Mouse (Mus musculus) intestine, embryonic 16.5 days (tissue): ENCODE results near the gene Plcd3. TPM values are rescaled to one million over a fixed set of nuclear protein-coding genes. Genes with fewer than 3 reads are reported as not detected.
A peak's percentile ranks its signal among the peaks of the same experiment; 100 is the strongest.

ENCODE experiments used
- ATAC-seq: fragments of 200-750 bp; cut with Nextera tagmentation; 2 replicates; pipeline ENCODE4 v1.8.0; 2017; ENCODE audit warnings: moderate TSS enrichment, moderate library complexity
- H3K27ac ChIP-seq: fragments of 300-500 bp; sonication (generic); 2 replicates; pipeline ENCODE4 v1.5.1; 2014; ENCODE audit warnings: mild to moderate bottlenecking, low read length
- H3K27me3 ChIP-seq: fragments of 300-500 bp; sonication (generic); replicated peaks from 2 replicates; pipeline ENCODE4 v1.6.1; 2014; ENCODE audit warnings: low read length, control low read depth, mixed read lengths; ENCODE audit not compliant: control insufficient read depth, insufficient read depth
- H3K36me3 ChIP-seq: fragments of 300-500 bp; sonication (generic); 2 replicates; pipeline ENCODE4 v1.6.1; 2014; ENCODE audit warnings: low read length, control low read depth; ENCODE audit not compliant: control insufficient read depth, insufficient read depth
- H3K4me1 ChIP-seq: fragments of 300-500 bp; sonication (generic); 2 replicates; pipeline ENCODE4 v1.6.1; 2014; ENCODE audit warnings: low read length, control low read depth, mixed read lengths; ENCODE audit not compliant: control insufficient read depth, insufficient read depth
- H3K4me2 ChIP-seq: fragments of 300-500 bp; sonication (generic); 2 replicates; pipeline ENCODE4 v1.6.1; 2014; ENCODE audit warnings: low read depth, low read length, control low read depth
- H3K4me3 ChIP-seq: fragments of 300-500 bp; sonication (generic); 2 replicates; pipeline ENCODE4 v1.5.1; 2014; ENCODE audit warnings: mild to moderate bottlenecking, low read length
- H3K9ac ChIP-seq: fragments of 300-500 bp; sonication (generic); 2 replicates; pipeline ENCODE4 v1.6.1; 2014; ENCODE audit warnings: low read depth, low read length
- H3K9me3 ChIP-seq: fragments of 300-500 bp; sonication (generic); 2 replicates; pipeline ENCODE4 v1.6.1; 2016; ENCODE audit warnings: low read length, control low read depth; ENCODE audit not compliant: control insufficient read depth
- WGBS: fragments of 180-500 bp; shearing (Covaris S2); extraction: QIAGEN DNeasy Blood & Tissue Kit; methylation state at CpG from one replicate; pipeline ENCODE4 v1.1.7; 2014; 5-methylcytosine and 5-hydroxymethylcytosine counted together
- polyA plus RNA-seq: library from polyadenylated mRNA; unstranded; fragments of >200 nt; fragmentation: Nextera tagmentation; extraction: Ambion mirVana; gene quantifications from 2 replicates; pipeline ENCODE4 v1.2.1, GENCODE M21; 2015

Gene Plcd3
- polyA plus RNA-seq, 1 experiment from 2014 or later, result 2.3 TPM

DNA sequence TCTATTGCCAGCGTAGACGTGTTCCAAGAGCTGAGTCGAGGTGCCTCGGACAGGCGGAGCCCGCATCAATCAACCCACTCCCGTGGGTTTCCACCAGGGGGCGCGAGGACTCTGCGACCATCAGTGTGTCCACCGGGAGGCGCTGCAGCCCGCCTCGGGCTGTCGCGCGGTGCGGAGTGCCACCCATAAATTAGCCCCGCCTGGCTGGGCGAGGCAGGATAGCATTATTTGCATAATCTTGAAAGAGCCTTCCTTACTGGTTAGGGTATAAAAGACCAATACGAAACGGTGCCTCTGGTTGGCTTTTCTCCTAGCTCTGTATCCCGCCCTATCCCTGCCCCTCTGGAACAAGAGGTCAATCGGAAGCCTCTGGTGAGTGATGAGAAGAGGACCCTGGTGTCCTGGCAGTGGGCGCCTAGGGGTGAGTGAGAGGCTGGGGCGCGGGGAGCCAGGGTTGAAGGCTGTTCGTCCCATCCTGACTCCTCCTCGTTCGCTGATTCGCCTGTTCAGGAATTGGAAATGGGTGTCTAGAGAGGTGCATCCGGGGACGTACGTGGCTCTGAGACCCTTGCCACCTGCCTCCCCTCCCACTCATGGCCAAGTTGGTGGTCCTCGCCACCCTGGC, 1.4 kb upstream of the Plcd3 start:
- Histone ChIP-seq H3K36me3 (no peaks in the 10 kb centered on the region), H3K4me3 (peak overlapping the region; percentile 65), H3K9ac (peak overlapping the region; percentile 77), H3K9me3 (no peaks in the 10 kb centered on the region), H3K27ac (no peak overlapping the region), H3K4me1 (peaks cover 34% of the 10 kb centered on the region), H3K4me2 (peak overlapping the region; percentile 96), H3K27me3 (peaks cover 10% of the 10 kb centered on the region)
- WGBS, result under 1% methylated on average over 35 of the region's 35 CpGs
- ATAC-seq, result peak; percentile 93

DNA sequence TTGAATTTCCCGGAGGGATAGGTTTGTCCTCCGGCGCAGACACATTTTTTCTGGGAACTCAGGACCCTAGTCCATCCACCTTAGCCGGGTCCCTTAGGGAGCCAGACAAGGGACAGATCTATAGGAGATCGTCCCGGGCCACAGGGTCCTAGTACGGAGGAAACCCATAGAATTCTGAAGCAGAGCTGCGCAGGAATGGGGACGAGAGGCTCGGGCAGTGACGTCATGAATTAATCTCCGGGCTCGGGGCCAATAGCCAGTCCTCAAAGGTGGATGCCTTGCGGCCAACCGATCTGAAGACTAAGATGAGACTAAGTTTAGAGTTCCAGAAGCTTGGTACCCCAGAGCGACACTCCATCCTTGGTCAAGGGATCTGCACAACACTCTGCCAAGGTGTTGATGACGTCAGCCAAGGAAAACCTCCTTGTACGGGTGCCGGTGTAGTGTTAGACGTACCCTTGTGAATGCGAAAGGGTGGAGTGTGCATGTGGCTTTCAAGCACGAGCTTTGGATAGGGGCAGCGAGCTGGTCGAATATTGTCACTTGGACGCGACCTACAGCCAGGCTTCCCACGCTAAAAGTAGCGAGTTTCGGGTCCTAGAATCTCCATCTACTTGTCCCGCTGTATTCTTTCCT, 526 bp upstream of the Plcd3 start:
- Histone ChIP-seq H3K36me3 (no peaks in the 10 kb centered on the region), H3K4me1 (peaks cover 43% of the 10 kb centered on the region), H3K4me3 (peak overlapping the region; percentile 65), H3K9me3 (no peaks in the 10 kb centered on the region), H3K9ac (peak overlapping the region; percentile 77), H3K27ac (peak overlapping the region; percentile 42; the same call in 1 of the 2 replicates), H3K27me3 (peaks cover 10% of the 10 kb centered on the region), H3K4me2 (peak overlapping the region; percentile 96)
- 2% methylated on average over 30 of the region's 30 CpGs for WGBS
- ATAC-seq, result peak; percentile 7; the same call in 1 of the 2 replicates

DNA sequence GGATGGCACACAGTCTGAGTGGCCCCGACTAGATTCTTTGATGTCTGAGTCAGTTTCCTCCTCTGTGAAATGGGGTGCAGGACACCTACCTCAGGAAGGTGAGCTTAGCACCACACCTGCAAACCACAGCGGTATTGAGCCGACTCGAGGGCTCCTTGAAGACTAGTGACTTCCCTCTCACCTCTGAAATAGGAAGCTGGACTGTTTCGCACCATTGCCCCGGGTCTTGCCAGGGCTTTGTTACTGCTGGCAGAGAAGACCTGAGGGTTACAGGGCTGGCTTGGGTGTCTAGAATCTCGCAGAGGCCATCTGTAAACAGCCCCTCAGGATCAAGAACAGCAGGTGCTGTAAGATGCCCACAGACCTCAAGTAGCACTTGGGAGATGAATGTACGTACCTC, 1.1 kb downstream of the Plcd3 start:
- ATAC-seq, result no peak

GRCm38 (mm10) chr11:103099352-103099940, 2.0 kb downstream of the Plcd3 start:
- H3K4me3 ChIP-seq, result no peak overlapping the region
- no peak overlapping the region for H3K4me2 ChIP-seq
- peaks cover 45% of the 10 kb centered on the region for H3K4me1 ChIP-seq
- H3K9ac ChIP-seq, result no peak overlapping the region
- H3K9me3 ChIP-seq, result no peaks in the 10 kb centered on the region
- H3K27ac ChIP-seq, result no peak overlapping the region
- ATAC-seq, result no peak
- WGBS, result 71% methylated on average over 12 of the region's 12 CpGs
- no peaks in the 10 kb centered on the region for H3K36me3 ChIP-seq
- peaks cover 10% of the 10 kb centered on the region for H3K27me3 ChIP-seq

More for the DNA sequence above, 1.1 kb downstream of the Plcd3 start:
- no peak overlapping the region for H3K9ac ChIP-seq
- peaks cover 46% of the 10 kb centered on the region for H3K4me1 ChIP-seq
- H3K9me3 ChIP-seq, result no peaks in the 10 kb centered on the region
- 73% methylated on average over 8 of the region's 8 CpGs for WGBS
- no peaks in the 10 kb centered on the region for H3K36me3 ChIP-seq
- no peak overlapping the region for H3K27ac ChIP-seq
- H3K4me2 ChIP-seq, result no peak overlapping the region
- no peak overlapping the region for H3K4me3 ChIP-seq
- H3K27me3 ChIP-seq, result peaks cover 10% of the 10 kb centered on the region

DNA sequence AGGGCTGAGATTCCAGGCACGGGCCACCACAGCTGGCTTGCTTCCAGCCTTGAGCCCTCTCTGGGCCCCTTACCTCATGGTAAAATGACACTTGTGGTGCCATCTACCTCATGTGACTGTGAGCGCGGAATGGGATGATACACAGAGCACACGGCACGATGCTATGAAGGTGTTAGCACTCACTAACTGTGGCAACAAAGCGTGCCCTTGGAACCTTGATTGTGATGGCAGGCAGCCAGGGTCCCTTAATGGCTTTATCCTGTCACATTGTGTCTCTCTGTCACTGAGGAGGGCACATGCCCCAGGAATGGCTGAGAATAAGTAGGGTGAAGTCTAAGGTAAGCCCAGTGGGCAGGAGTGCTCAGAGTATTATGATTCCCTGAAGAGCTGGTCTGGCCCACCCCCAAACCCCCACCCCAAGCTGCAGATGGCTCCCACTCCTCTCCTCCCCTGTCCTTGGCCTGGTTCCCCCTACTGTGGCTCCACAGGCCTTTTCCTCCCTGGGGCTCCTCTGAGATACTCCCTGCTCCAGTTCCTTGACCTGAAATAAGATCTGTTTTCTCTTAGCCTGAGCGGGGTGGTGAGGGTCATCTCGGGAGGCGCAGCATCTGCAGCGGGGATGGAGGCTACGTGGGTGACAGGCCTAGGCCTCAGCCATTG, 2.8 kb downstream of the Plcd3 start:
- Histone ChIP-seq H3K9me3 (no peaks in the 10 kb centered on the region), H3K4me3 (no peak overlapping the region), H3K27me3 (peaks cover 7% of the 10 kb centered on the region), H3K4me1 (peaks cover 42% of the 10 kb centered on the region), H3K27ac (no peak overlapping the region), H3K4me2 (no peak overlapping the region), H3K9ac (no peak overlapping the region), H3K36me3 (no peaks in the 10 kb centered on the region)
- ATAC-seq, result no peak
- WGBS, result 71% methylated on average over 11 of the region's 11 CpGs

DNA sequence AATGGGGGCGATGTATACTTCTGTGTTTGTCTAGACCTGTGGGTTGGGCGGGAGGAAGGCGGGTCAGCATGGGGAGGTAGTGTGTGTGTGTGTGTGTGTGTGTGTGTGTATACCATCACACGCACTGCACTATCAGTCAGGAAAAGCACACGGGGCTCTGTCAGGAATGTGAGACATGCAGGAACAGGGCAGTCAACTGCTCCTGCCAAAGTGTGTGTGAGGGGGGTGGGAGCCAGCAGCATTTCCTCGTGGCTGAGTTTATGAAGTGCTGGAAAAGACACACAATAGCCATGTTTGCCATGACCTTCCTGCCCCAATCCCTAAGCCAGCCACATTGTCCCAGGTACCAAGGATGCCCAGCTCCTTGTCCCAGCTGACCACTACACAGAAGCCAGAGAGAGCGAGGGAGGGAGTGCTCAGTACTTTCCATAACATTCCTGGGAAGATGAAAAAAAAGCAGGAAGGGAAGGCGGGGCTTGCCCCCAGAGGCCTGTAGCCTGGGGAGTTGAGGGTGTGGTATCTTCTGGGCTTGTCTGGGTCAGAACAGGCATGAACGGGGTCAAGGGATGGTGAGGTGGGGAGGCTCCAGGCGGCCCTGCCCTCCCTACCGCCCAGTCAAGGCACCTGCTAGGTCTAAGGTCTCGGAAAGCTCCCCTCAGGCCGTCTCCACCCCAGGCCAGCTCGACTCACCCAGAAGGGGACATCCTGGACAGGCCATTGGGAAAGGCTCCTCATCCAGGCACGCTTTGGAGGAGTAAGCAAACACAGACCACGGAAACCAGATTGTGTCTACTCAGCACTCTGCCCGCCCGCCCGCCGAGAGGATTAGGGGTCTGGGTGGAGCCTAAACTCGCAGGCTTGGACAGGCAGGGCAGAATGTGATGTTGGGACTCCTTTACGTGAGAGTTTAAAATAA, 4.2 kb downstream of the Plcd3 start:
- no peak for ATAC-seq

DNA sequence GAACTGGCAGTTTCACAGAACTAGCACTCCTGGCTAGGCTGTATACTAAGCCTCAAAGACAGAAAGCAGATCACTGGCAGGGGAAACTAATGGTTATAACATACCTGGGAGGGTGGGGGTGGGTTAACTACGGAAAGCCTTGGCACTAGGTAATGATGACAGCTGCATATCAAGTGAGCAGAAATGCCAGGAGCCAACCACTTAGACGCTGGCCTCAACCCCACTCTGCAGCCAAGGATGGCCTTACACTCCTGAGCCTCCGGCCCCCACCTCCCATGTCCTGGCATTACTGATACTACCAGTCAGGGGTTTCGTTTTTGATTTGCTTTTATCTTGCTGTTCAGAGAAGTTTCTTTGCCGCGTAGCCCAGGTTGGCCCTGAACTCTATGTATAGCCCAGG, 5.7 kb downstream of the Plcd3 start:
- Histone ChIP-seq H3K9ac (no peak overlapping the region), H3K4me1 (peaks cover 22% of the 10 kb centered on the region), H3K4me2 (no peak overlapping the region), H3K36me3 (no peaks in the 10 kb centered on the region), H3K27me3 (0 out of 2 replicates have a peak, but pooled peaks cover 3% of the 10 kb centered on the region), H3K9me3 (no peaks in the 10 kb centered on the region), H3K4me3 (no peak overlapping the region), H3K27ac (no peak overlapping the region)
- ATAC-seq, result no peak
- 91% methylated on average over 6 of the region's 6 CpGs for WGBS

More for the DNA sequence above, 4.2 kb downstream of the Plcd3 start:
- Histone ChIP-seq H3K27me3 (peaks cover 6% of the 10 kb centered on the region), H3K4me1 (peaks cover 34% of the 10 kb centered on the region), H3K9me3 (no peaks in the 10 kb centered on the region), H3K9ac (peak overlapping the region; percentile 14; the same call in 1 of the 2 replicates), H3K4me2 (peak overlapping the region; percentile 27; the same call in 1 of the 2 replicates), H3K36me3 (no peaks in the 10 kb centered on the region), H3K4me3 (0 out of 2 replicates have a peak overlapping the region, but pooled peaks have one; percentile 5), H3K27ac (no peak overlapping the region; the same call in 1 of the 2 replicates)
- WGBS, result 21% methylated on average over 22 of the region's 22 CpGs

- no peak for ATAC-seq
- no peak overlapping the region for H3K9ac ChIP-seq
- no peak overlapping the region; the same call in 1 of the 2 replicates for H3K27ac ChIP-seq
- peaks cover 22% of the 10 kb centered on the region for H3K4me1 ChIP-seq
- no peaks in the 10 kb centered on the region for H3K9me3 ChIP-seq
- 72% methylated on average over 9 of the region's 9 CpGs for WGBS
- H3K27me3 ChIP-seq, result no peaks in the 10 kb centered on the region
- no peak overlapping the region for H3K4me2 ChIP-seq
- no peaks in the 10 kb centered on the region for H3K36me3 ChIP-seq
- no peak overlapping the region for H3K4me3 ChIP-seq
Measured at GRCm38 (mm10) chr11:103095107-103095670, 6.3 kb downstream of the Plcd3 start.
